Mouse (Mus musculus) spleen, adult 2 months (tissue): ENCODE data around the gene Simc1.

Source experiments
- CTCF ChIP-seq: fragments of 200-500 bp; IDR thresholded peaks from 2 replicates; pipeline ENCODE4 v1.5.1; 2011; ENCODE audit warnings: mild to moderate bottlenecking, inconsistent platforms; ENCODE audit not compliant: insufficient read depth, insufficient read length, insufficient replicate concordance; ENCODE audit errors: extremely low read depth
- POLR2A ChIP-seq: fragments of 200-500 bp; IDR thresholded peaks from 2 replicates; pipeline ENCODE4 v1.6.1; 2011; ENCODE audit warnings: low read depth, low read length, inconsistent platforms

GRCm38 (mm10) chr13:54474996-54475395 lies 28.6 kb upstream of the Simc1 start:
- TF ChIP-seq CTCF (no peak), POLR2A (no peak)
